Mouse (Mus musculus) left cerebral cortex, postnatal 36 days (tissue): ENCODE measurements at regions not wholly inside any gene's neighbourhood (a gene's known extent, or its start where the extent isn't known, plus 50 kb on each side); places are given as distances from the start of the nearest gene placed in this dataset.

Experiments used
- DNase-seq, 2 experiments: peaks; one replicate each; pipeline ENCODE4 v3.0.0; 2021 to 2022; ENCODE audit warnings: low spot score in 2 of 2, mixed read lengths in 1 of 2
- intact Hi-C: fragments of 180-260 bp; cut with DNase I; formaldehyde crosslinking; loops from one replicate; pipeline ENCODE4 v1.15.1; 2025

- intact Hi-C loops = no loop called here
- DNase-seq = peak; percentile 12 to 13
Measured at GRCm38 (mm10) chr2:171816685-171817419, 226.4 kb downstream of the Cbln4 start.

GRCm38 (mm10) chr2:171812701-171813100 is 230.6 kb downstream of the Cbln4 start:
- DNase-seq = no peak

GRCm38 (mm10) chr2:171805376-171805775 is 237.9 kb downstream of the Cbln4 start:
- intact Hi-C loops = no loop called here
- DNase-seq = no peak

More at GRCm38 (mm10) chr2:171812701-171813100, 230.6 kb downstream of the Cbln4 start:
- intact Hi-C loops = no loop called here

GRCm38 (mm10) chr2:171800511-171801268 is 242.6 kb downstream of the Cbln4 start:
- DNase-seq = peak; percentile 13 to 16
- intact Hi-C loops = no loop called here

GRCm38 (mm10) chr2:171799351-171799750 is 243.9 kb downstream of the Cbln4 start:
- no peak for DNase-seq
- intact Hi-C loops = no loop called here

GRCm38 (mm10) chr2:171790686-171791085 is 252.6 kb downstream of the Cbln4 start:
- DNase-seq = no peak
- intact Hi-C loops = no loop called here

GRCm38 (mm10) chr2:171766193-171766930 is 276.9 kb downstream of the Cbln4 start:
- intact Hi-C loops = no loop called here
- no peak for DNase-seq

- DNase-seq = no peak
Measured at GRCm38 (mm10) chr2:171765071-171765470, 278.2 kb downstream of the Cbln4 start.

GRCm38 (mm10) chr2:171753502-171753901 is 289.8 kb downstream of the Cbln4 start:
- intact Hi-C loops = no loop called here
- no peak for DNase-seq

More at GRCm38 (mm10) chr2:171765071-171765470, 278.2 kb downstream of the Cbln4 start:
- intact Hi-C loops = no loop called here

- intact Hi-C loops = no loop called here
- DNase-seq = no peak
Measured at GRCm38 (mm10) chr2:171747162-171747561, 296.1 kb downstream of the Cbln4 start.

- intact Hi-C loops = no loop called here
- DNase-seq = no peak
Measured at GRCm38 (mm10) chr2:171743111-171743510, 300.2 kb downstream of the Cbln4 start.

GRCm38 (mm10) chr2:171742706-171743105 is 300.6 kb downstream of the Cbln4 start:
- no peak for DNase-seq
- intact Hi-C loops = no loop called here

GRCm38 (mm10) chr2:171737761-171738160 is 305.5 kb downstream of the Cbln4 start:
- intact Hi-C loops = no loop called here
- DNase-seq = no peak

GRCm38 (mm10) chr2:171735061-171735490 is 308.2 kb downstream of the Cbln4 start:
- intact Hi-C loops = no loop called here
- DNase-seq = no peak

- DNase-seq = no peak
- intact Hi-C loops = no loop called here
Measured at GRCm38 (mm10) chr2:171734634-171734987, 308.7 kb downstream of the Cbln4 start.

GRCm38 (mm10) chr2:171733965-171734633 is 309.2 kb downstream of the Cbln4 start:
- intact Hi-C loops = no loop called here

GRCm38 (mm10) chr2:171719269-171719668 is 324.0 kb downstream of the Cbln4 start:
- intact Hi-C loops = no loop called here
- no peak for DNase-seq

More at GRCm38 (mm10) chr2:171733965-171734633, 309.2 kb downstream of the Cbln4 start:
- no peak for DNase-seq

- no peak for DNase-seq
Measured at GRCm38 (mm10) chr2:171718855-171719254, 324.4 kb downstream of the Cbln4 start.

GRCm38 (mm10) chr2:171712816-171713570 is 330.3 kb downstream of the Cbln4 start:
- intact Hi-C loops = no loop called here
- peak; percentile 28 to 34 for DNase-seq

More at GRCm38 (mm10) chr2:171718855-171719254, 324.4 kb downstream of the Cbln4 start:
- intact Hi-C loops = no loop called here
